Mouse (Mus musculus) E14TG2a.4 (cell line): ENCODE data around the gene Ogfr.

Experiments
- CTCF ChIP-seq: conservative IDR thresholded peaks from 2 replicates; pipeline ENCODE4 v1.5.1; 2014; ENCODE audit warnings: low read length
- POU5F1 ChIP-seq: IDR thresholded peaks from 2 replicates; pipeline ENCODE4 v1.6.1; 2014; ENCODE audit warnings: low read length, borderline replicate concordance

DNA sequence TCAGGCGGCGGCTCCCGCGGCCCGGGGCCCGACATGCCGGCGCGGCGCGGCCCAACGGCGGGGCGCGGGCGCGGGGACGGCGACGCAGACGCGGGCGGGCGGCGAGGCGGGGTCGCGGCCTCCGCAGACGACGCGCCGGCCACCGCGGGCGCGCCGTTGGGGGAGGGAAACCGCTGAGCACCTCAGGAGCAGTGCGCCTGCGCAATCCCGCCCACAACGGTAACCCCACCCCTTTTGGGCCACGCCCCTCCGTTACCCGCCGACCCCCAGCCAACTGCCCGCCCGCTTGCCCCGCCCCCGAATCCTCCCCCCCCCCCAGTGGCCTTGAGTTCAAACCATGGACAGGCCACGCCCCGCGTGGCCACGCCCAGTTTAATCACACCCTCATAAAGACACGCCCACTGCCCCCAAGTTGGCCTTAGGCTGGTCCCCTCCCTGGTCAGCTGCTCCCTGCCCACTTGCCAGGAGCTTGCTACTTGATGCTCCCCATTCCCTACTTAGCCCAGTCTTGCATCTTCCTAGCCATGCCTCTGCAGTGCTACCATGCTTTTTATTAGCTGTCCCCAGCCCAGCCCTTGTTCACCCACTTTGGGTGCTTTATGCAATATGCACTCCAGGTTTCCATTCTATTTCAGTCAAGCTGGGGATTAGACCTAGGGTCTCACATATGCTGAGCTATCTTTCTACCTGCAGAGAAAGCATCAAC is 53.7 kb downstream of the Ogfr start, which contains the start of gene Tcfl5:
- no peak for TF ChIP-seq CTCF
- TF ChIP-seq POU5F1: no peak
